Mouse (Mus musculus): ENCODE results near the gene Shcbp1. TPM values are rescaled to one million over a fixed set of nuclear protein-coding genes. Genes with fewer than 3 reads are reported as not detected.
"Not testable (repeated sequence)": the region's sequence is repeated elsewhere in the genome, so short reads cannot be mapped to it uniquely, and the experiment has no call there.

Shcbp1 gene
- 77.7 and 79.1 TPM in 2 replicates for polyA plus RNA-seq (2015; fragmentation: Nextera tagmentation; extraction: Ambion mirVana)

DNA sequence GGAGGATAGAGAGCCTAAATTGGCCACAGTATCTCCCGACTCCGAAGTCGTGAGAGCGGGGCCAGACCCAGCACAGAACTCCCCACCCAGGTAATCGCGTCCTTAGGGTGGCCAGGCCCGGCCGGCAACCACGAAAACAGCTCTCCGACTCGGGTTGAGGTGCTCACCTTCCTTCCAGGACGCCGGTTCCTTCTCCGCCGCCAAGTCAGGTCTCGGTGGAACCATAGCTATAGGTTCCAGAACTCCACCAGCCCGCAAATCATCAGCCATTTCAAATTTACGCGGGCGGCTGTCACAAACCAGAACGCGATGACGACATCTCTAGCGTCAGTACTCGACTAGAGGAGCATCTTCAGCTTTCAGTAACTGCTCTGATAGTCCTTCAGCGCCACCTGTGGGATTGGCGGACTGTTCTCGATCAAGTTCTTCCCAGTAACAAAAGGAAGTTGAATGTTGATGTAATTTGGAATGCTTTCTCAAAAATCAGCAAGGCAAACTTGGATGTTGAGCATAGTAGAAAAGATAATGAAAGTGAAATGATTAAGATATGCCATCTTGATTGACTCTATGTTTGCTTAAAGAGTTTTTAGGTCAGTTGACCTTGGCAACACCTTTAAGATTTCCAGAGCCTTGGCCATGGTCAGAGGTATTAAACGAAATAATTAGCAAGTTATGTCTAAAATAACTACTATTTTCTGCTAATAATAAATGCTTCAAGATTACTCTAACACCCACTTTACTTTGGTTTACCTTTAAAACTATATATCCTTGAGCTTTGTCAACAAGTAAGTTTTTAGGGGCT, at the start of gene Shcbp1:
TSS of gene Shcbp1 (minus strand) at position 314 of the 802 bp plus-strand sequence.
- Histone ChIP-seq H3K4me2 (peak within 1 kb of the TSS; percentile 73), H3K4me3 (replicated peaks) (peak within 1 kb of the TSS; percentile 85), H3K27ac (no peak within 1 kb of the TSS), H3K36me3 (peaks cover 12% of the 10 kb centered on the region), H3K27me3 (no peaks in the 10 kb centered on the region), H3K4me1 (peaks cover 12% of the 10 kb centered on the region), H3K9ac (peak within 1 kb of the TSS; percentile 65), H3K9me3 (replicated peaks) (no peaks in the 10 kb centered on the region)
- WGBS, result 5% methylated on average over 29 of the region's 29 CpGs
- ATAC-seq (replicated peaks; ENCODE audit: low FRiP score), result peak; percentile 95

DNA sequence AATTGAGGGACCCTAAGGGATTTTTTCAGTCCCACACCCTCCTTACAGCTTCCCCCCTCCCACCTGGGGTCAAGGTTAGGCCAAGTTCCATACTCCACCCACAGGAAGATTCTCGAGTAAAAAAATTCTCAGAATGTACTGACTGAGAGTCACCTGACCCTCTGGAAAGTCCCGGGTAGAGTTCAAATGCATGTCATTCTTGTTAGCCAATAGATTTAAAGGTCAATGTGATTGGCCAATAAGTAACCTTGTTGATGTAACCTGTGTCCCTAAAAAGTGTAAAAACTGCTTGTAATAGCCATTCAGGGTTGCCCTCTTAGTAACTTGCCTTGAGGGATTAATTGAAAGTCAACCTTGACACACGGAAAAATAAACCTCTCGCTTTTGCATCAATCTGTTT, 29.5 kb upstream of the Shcbp1 start:
- ATAC-seq (replicated peaks; ENCODE audit: low FRiP score), result no peak
- Histone ChIP-seq H3K4me2 (no peak overlapping the region), H3K27ac (no peak overlapping the region), H3K4me1 (no peaks in the 10 kb centered on the region), H3K9ac (no peak overlapping the region), H3K4me3 (replicated peaks) (no peak overlapping the region), H3K9me3 (replicated peaks) (no peaks in the 10 kb centered on the region; the same call in 1 of the 2 replicates), H3K27me3 (no peaks in the 10 kb centered on the region), H3K36me3 (no peaks in the 10 kb centered on the region)
- 84% methylated on average over 4 of the region's 4 CpGs for WGBS

DNA sequence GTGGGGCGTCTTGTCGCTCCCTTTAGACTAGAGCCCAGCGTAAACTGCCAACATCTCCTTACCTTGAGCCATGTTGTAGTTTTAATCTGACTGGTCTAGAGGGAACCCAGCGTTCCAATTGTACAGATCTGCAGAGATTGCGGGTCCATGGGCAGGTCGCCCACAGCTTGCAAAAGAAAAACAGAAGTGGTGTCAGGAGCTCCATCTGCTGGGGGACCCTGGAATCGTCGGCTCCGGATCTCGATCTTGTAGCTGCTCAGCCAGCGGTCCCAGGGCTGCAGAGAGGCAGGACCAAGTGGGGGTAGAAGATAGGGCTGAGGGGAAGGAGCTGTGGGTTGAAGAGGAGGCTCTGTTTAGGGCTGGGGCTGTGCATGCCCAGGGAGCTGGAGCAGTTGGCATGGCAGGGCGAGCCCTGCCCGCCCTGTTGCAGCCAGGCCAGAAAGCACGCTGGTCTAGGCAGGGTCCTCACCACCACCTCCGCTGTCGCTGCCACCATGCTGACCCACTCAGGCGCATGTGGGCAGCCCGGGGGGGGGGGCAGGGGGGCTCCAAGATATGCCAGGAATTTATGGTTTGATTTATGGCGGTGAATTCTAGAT, 21.3 kb upstream of the Shcbp1 start:
- Histone ChIP-seq H3K4me1 (no peaks in the 10 kb centered on the region), H3K9me3 (replicated peaks) (no peaks in the 10 kb centered on the region), H3K36me3 (no peaks in the 10 kb centered on the region), H3K9ac (no peak overlapping the region), H3K27me3 (no peaks in the 10 kb centered on the region), H3K4me2 (no peak overlapping the region), H3K27ac (no peak overlapping the region), H3K4me3 (replicated peaks) (no peak overlapping the region)
- WGBS, result 64% methylated on average over 19 of the region's 19 CpGs
- no peak for ATAC-seq (replicated peaks; ENCODE audit: low FRiP score)

DNA sequence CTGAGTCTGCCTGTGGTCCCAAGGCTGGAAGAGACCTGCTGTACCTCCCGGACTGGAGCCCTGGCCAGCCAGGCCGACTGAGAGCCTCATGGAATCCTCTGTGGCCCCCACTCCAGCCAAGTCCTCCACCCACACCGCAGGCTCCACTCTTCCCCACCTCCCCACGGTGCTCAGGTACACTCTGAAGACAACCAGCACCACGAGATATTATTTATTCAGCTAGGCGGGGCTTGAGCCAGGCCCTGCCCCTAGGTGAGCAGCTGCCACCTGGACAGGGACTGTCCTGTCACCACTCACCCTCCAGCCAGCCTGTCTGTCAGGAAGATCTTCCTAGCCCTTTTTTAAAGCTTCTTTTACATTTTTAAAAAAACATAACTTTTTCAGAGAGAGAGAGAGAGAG, 1.1 kb downstream of the Shcbp1 start:
- Histone ChIP-seq H3K4me1 (peaks cover 12% of the 10 kb centered on the region), H3K27me3 (no peaks in the 10 kb centered on the region), H3K27ac (no peak overlapping the region), H3K4me3 (replicated peaks) (peak overlapping the region; percentile 85), H3K4me2 (peak overlapping the region; percentile 73), H3K9me3 (replicated peaks) (no peaks in the 10 kb centered on the region), H3K9ac (peak overlapping the region; percentile 18; the same call in 1 of the 2 replicates), H3K36me3 (peaks cover 18% of the 10 kb centered on the region)
- ATAC-seq (replicated peaks; ENCODE audit: low FRiP score), result peak; percentile 37; the same call in 1 of the 2 replicates
- WGBS, result 64% methylated on average over 6 of the region's 6 CpGs

DNA sequence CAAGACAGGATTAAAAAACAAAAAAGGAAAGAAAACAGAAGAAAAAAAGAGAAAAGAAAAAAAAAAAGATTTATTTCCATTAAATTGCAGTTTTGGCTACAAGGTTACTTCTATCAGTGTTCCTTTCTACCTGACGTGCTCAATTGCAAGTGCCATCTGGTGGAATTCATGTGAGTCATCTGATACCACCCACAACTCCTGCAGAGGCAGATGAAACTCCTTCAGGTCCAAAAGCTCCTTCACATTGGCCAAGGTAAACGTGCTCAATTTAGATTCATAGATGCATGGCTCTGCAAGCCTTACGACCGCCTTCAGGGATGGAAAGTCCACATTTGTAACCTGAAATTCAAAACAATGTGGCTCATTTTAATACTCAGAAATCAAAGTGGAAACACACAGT, 14.6 kb downstream of the Shcbp1 start:
- no peak for ATAC-seq (replicated peaks; ENCODE audit: low FRiP score)
- H3K27ac ChIP-seq, result no peak overlapping the region
- H3K9me3 ChIP-seq (replicated peaks), result no peaks in the 10 kb centered on the region
- no peak overlapping the region for H3K4me3 ChIP-seq (replicated peaks)
- H3K9ac ChIP-seq, result no peak overlapping the region
- WGBS, result 80% methylated on average over 4 of the region's 4 CpGs
- no peaks in the 10 kb centered on the region; the same call in 1 of the 2 replicates for H3K36me3 ChIP-seq
- H3K4me2 ChIP-seq, result no peak overlapping the region
- no peaks in the 10 kb centered on the region for H3K4me1 ChIP-seq
- H3K27me3 ChIP-seq, result no peaks in the 10 kb centered on the region

DNA sequence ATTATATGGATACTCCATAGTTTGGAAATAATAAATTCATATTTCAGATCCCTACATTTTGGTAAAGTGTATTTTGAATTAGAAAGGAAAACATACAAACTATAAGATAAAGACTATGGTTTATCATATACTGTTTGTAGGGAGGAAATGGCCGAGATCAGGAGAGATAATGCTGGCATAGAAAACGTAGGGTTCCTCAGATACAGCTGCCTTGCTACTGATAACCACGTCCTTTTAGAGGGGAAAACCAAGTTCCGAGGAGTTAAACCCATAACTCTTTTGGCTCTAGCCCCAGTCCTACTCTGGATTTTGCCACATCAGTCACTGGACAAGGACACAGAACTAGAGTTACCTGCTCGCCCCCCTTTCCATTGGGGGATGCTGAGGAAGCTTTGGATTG, 26.3 kb downstream of the Shcbp1 start:
- ATAC-seq (replicated peaks; ENCODE audit: low FRiP score), result no peak
- Histone ChIP-seq H3K4me3 (replicated peaks) (no peak overlapping the region), H3K27me3 (no peaks in the 10 kb centered on the region), H3K4me1 (no peaks in the 10 kb centered on the region), H3K27ac (no peak overlapping the region), H3K9ac (no peak overlapping the region), H3K4me2 (no peak overlapping the region), H3K9me3 (replicated peaks) (no peaks in the 10 kb centered on the region), H3K36me3 (peaks cover 10% of the 10 kb centered on the region; the same call in 1 of the 2 replicates)
- 85% methylated on average over 5 of the region's 5 CpGs for WGBS

DNA sequence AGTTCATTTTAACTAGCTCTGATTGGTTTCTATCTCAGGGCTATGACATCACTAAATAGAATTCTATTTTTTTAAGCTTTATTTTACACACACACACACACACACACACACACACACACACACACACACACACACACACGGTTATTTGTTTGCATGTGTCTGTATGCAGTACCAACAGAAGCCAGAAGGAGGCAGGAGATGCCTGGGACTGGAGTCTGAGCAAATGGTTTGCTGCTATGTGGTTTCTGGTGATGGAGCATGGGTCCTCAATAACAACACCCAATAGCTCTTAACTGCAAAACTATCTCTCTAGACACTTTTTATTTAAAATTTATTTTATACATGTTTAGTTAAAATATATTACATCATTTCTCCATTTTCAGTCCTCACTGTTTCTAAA, 48.4 kb downstream of the Shcbp1 start:
- Histone ChIP-seq H3K27ac (no peak overlapping the region), H3K27me3 (no peaks in the 10 kb centered on the region), H3K4me2 (no peak overlapping the region), H3K4me3 (replicated peaks) (no peak overlapping the region), H3K36me3 (peaks cover 10% of the 10 kb centered on the region), H3K4me1 (no peaks in the 10 kb centered on the region), H3K9ac (no peak overlapping the region), H3K9me3 (replicated peaks) (no peaks in the 10 kb centered on the region)
- ATAC-seq (replicated peaks; ENCODE audit: low FRiP score), result no peak
- WGBS, result 92% methylated on average over 1 of the region's 1 CpGs

DNA sequence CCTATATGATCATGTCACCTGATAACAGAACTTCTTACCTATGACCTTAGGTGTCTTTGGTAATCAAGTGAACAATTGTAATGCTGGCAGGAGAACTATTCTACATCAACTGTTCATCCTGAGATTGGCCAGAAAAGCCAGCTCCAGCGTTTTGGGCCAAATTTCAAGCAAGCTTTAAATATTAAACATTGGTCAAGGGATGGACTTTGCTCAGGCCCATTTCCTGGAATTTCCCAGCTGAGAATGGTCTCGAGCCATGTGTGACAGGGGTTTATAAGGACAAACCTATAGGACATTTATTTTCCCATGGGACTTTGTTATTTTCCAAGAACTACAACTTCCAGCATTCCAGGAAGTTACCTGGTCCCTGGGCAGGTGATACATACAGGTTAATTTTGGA, 63.8 kb downstream of the Shcbp1 start:
- no peaks in the 10 kb centered on the region for H3K4me1 ChIP-seq
- H3K4me3 ChIP-seq (replicated peaks), result no peak overlapping the region
- no peaks in the 10 kb centered on the region for H3K9me3 ChIP-seq (replicated peaks)
- ATAC-seq (replicated peaks; ENCODE audit: low FRiP score), result no peak
- no peaks in the 10 kb centered on the region for H3K27me3 ChIP-seq
- H3K9ac ChIP-seq, result no peak overlapping the region
- H3K36me3 ChIP-seq, result no peaks in the 10 kb centered on the region
- no peak overlapping the region for H3K4me2 ChIP-seq
- no peak overlapping the region for H3K27ac ChIP-seq
- 63% methylated on average over 2 of the region's 2 CpGs for WGBS

DNA sequence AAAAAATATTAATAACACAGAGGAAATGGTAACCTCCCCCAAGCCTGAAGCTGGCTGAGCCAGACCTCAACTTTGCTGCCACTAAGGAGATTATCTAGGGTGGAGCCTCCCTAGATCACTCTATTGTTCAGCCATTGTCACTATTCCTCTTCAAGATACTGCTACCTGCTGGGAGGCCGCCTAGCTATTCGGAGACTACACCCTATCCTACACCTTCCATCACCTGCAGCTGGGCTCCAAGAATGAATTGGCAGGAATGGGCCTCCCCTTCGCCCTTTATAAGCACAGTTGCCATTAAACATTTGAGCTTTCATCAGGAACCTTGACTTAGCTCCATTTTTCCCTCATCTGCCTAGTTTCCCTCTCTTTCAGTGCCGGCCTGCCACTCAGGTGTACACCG, 71.0 kb downstream of the Shcbp1 start:
- WGBS, result 77% methylated on average over 5 of the region's 5 CpGs
- not testable (repeated sequence) for H3K4me3 ChIP-seq (replicated peaks); H3K27me3 ChIP-seq; H3K9ac ChIP-seq; ATAC-seq (replicated peaks; ENCODE audit: low FRiP score); H3K36me3 ChIP-seq; H3K4me2 ChIP-seq; H3K9me3 ChIP-seq (replicated peaks); H3K4me1 ChIP-seq; H3K27ac ChIP-seq

DNA sequence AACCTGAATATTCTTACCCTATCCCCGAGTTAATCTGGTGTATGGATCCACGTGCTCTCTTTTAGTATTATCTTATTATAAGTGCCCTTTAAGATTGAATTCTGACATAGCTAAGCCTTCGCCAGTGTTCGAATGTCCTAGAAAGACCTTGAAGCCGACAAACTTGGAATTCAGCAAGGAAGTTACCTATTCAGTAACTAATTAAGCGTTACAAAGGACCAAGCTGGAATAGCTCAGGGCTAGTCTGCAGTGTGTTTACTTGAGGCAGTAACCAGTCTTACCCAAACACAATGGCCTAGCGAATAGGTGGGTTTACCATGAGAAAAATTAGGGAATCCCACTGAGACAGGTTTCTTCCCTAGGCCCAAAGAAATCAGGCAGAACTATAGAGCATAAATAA, 71.5 kb downstream of the Shcbp1 start:
- not testable (repeated sequence) for H3K9me3 ChIP-seq (replicated peaks); H3K27me3 ChIP-seq; H3K4me2 ChIP-seq; H3K9ac ChIP-seq; H3K36me3 ChIP-seq; H3K4me1 ChIP-seq; ATAC-seq (replicated peaks; ENCODE audit: low FRiP score); H3K27ac ChIP-seq; H3K4me3 ChIP-seq (replicated peaks)
- 80% methylated on average over 7 of the region's 7 CpGs for whole genome bisulfite sequencing

DNA sequence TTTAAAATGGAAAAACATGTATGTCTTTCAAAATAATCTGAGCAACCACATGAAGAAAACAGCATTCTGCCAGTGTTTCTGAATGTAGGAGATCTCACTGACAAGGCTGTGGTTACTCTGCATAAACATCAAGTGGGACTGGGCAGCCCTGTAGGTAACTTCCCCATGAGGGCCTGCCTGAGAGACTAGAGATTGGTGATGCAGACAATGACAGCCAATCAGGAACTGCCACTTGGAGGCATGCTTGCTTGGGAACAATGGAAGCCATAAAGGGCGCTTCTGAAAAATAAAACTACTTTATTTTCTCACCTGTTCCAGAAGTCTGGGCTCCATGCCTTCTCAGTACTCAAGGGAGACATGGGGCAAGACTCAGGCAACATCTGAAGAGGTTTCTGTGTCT, 87.7 kb downstream of the Shcbp1 start:
- Histone ChIP-seq H3K27me3 (no peaks in the 10 kb centered on the region), H3K9ac (no peak overlapping the region), H3K4me2 (no peak overlapping the region), H3K9me3 (replicated peaks) (no peaks in the 10 kb centered on the region), H3K27ac (no peak overlapping the region), H3K4me1 (no peaks in the 10 kb centered on the region), H3K4me3 (replicated peaks) (no peak overlapping the region), H3K36me3 (no peaks in the 10 kb centered on the region)
- no peak for ATAC-seq (replicated peaks; ENCODE audit: low FRiP score)
- WGBS, result 68% methylated on average over 1 of the region's 1 CpGs

All from kidney, embryonic 15.5 days (tissue).